Comparison of ENCODE assay signal across 8 mouse cellular contexts in the genomic region with DNA sequence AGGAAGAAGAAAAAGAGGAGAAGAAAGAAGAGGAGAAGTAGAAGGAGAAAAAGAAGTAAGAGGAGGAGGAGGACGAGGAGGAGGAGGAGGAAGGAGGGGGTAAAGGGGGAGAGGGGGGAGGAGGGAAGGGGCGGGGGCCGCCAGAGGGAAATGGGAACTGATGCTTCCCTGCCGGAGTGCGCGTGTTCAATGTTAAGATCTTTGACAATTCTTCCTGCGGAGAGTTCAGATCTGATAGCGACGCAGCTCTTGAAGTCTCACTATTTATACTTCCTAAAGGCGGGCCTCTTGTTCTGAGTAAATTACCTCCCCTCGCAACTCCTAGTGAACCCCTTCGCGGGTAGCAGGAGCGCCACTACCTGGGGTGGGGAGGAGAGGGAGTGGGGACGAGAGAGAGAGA. TPM values are rescaled to one million over a fixed set of nuclear protein-coding genes. Genes with fewer than 3 reads are reported as not detected.
DNase-seq lines count a peak whose midpoint lies in the region; ATAC-seq and TF ChIP-seq lines count a peak whose summit lies in the region.

TSS of gene Shox2 (minus strand) at position 66 of the 400 bp plus-strand sequence.

- under 1% methylated on average over 13 of the region's 15 CpGs for WGBS in heart, embryonic 10.5 days
- 1% methylated on average over 14 of the region's 15 CpGs for WGBS in forebrain, postnatal 0 days
- 3% methylated on average over 14 of the region's 15 CpGs for WGBS in liver, embryonic 12.5 days (ENCODE audit: insufficient replicate concordance)
- WGBS in stomach, embryonic 16.5 days, result under 1% methylated on average over 15 of the region's 15 CpGs

- peak within 1 kb of the TSS; percentile 46 for H3K4me2 ChIP-seq in forebrain, postnatal 0 days (ENCODE audit: low read depth)
- peak within 1 kb of the TSS; percentile 71 for H3K4me2 ChIP-seq in liver, embryonic 12.5 days
- H3K4me2 ChIP-seq in stomach, embryonic 16.5 days (ENCODE audit: low read depth, low read length), result peak within 1 kb of the TSS; percentile 78

- no peak within 1 kb of the TSS for H3K9ac ChIP-seq in forebrain, postnatal 0 days
- peak within 1 kb of the TSS; percentile 28; the same call in 1 of the 2 replicates for H3K9ac ChIP-seq in liver, embryonic 12.5 days
- peak within 1 kb of the TSS; percentile 52; the same call in 1 of the 2 replicates for H3K9ac ChIP-seq in stomach, embryonic 16.5 days (ENCODE audit: low read length)

- no peaks in the 10 kb centered on the region for H3K36me3 ChIP-seq in heart, embryonic 10.5 days
- H3K36me3 ChIP-seq in forebrain, postnatal 0 days (ENCODE audit: insufficient read depth), result no peaks in the 10 kb centered on the region
- H3K36me3 ChIP-seq in liver, embryonic 12.5 days, result no peaks in the 10 kb centered on the region
- no peaks in the 10 kb centered on the region for H3K36me3 ChIP-seq in stomach, embryonic 16.5 days (ENCODE audit: control insufficient read depth, insufficient read depth, low read length)

- no peak for TF ChIP-seq CTCF in forebrain, postnatal 0 days (IDR thresholded peaks at IDR 0.05; ENCODE audit: low read depth)

- H3K27ac ChIP-seq in heart, embryonic 10.5 days, result peak within 1 kb of the TSS; percentile 65
- H3K27ac ChIP-seq in forebrain, postnatal 0 days (ENCODE audit: low read depth, low read length), result no peak within 1 kb of the TSS
- no peak within 1 kb of the TSS for H3K27ac ChIP-seq in liver, embryonic 12.5 days
- no peak within 1 kb of the TSS for H3K27ac ChIP-seq in stomach, embryonic 16.5 days (ENCODE audit: low read length)

- no peak for ATAC-seq in forebrain, postnatal 0 days
- no peak for ATAC-seq in liver, embryonic 12.5 days
- no peak for ATAC-seq in stomach, embryonic 16.5 days (ENCODE audit: insufficient read depth, low FRiP score)

- H3K4me3 ChIP-seq in heart, embryonic 10.5 days, result peak within 1 kb of the TSS; percentile 73
- H3K4me3 ChIP-seq in forebrain, postnatal 0 days (ENCODE audit: low read depth, low read length), result peak within 1 kb of the TSS; percentile 27
- H3K4me3 ChIP-seq in liver, embryonic 12.5 days, result peak within 1 kb of the TSS; percentile 57
- peak within 1 kb of the TSS; percentile 55 for H3K4me3 ChIP-seq in stomach, embryonic 16.5 days (replicated peaks; ENCODE audit: low read length)

- no peak for DNase-seq in heart, embryonic 10.5 days (ENCODE audit: low spot score)
- DNase-seq in heart, adult 9 months (ENCODE audit: low spot score in 2 of 2), result no peak
- DNase-seq in ES-CJ7 (ENCODE audit: low read depth, low spot score), result peak; percentile 41
- peak; percentile 31 for DNase-seq in forebrain, postnatal 0 days
- no peak for DNase-seq in urinary bladder, adult 18-20 months (ENCODE audit: low spot score in 2 of 2)
- DNase-seq in urinary bladder, postnatal 4 days (ENCODE audit: low spot score in 2 of 2), result no peak

- peaks cover 78% of the 10 kb centered on the region for H3K27me3 ChIP-seq in heart, embryonic 10.5 days (ENCODE audit: insufficient read depth, poor library complexity, severe bottlenecking)
- H3K27me3 ChIP-seq in forebrain, postnatal 0 days (ENCODE audit: insufficient read depth, low read length), result peaks cover 70% of the 10 kb centered on the region
- peaks cover 72% of the 10 kb centered on the region for H3K27me3 ChIP-seq in liver, embryonic 12.5 days (replicated peaks)
- H3K27me3 ChIP-seq in stomach, embryonic 16.5 days (ENCODE audit: control insufficient read depth, insufficient read depth, low read length), result peaks cover 60% of the 10 kb centered on the region

- H3K4me1 ChIP-seq in heart, embryonic 10.5 days, result peaks cover 31% of the 10 kb centered on the region
- peaks cover 4% of the 10 kb centered on the region; the same call in 1 of the 2 replicates for H3K4me1 ChIP-seq in forebrain, postnatal 0 days (ENCODE audit: insufficient read depth)
- H3K4me1 ChIP-seq in liver, embryonic 12.5 days, result peaks cover 38% of the 10 kb centered on the region
- H3K4me1 ChIP-seq in stomach, embryonic 16.5 days (ENCODE audit: control insufficient read depth, insufficient read depth, low read length), result peaks cover 16% of the 10 kb centered on the region

- H3K9me3 ChIP-seq in heart, embryonic 10.5 days, result no peaks in the 10 kb centered on the region
- no peaks in the 10 kb centered on the region for H3K9me3 ChIP-seq in forebrain, postnatal 0 days (ENCODE audit: low read length)
- H3K9me3 ChIP-seq in liver, embryonic 12.5 days (replicated peaks), result no peaks in the 10 kb centered on the region
- H3K9me3 ChIP-seq in stomach, embryonic 16.5 days (replicated peaks; ENCODE audit: control insufficient read depth, low read length), result no peaks in the 10 kb centered on the region

RNA-seq across cellular contexts. Expression of gene Shox2, which starts in this region (rescaled TPM):
- polyA plus RNA-seq in heart, embryonic 10.5 days (2016; fragmentation: Nextera tagmentation; extraction: Ambion mirVana), result 2.1 and 15.4 TPM in 2 replicates
- total RNA-seq in forebrain, postnatal 0 days (2014; rRNA removed), result 2.4 and 3.9 TPM in 2 replicates
- 2.7 and 5.4 TPM in 2 replicates for polyA plus RNA-seq in forebrain, postnatal 0 days (2015; fragmentation: Nextera tagmentation; extraction: Ambion mirVana)
- 0.17 and 0.24 TPM in 2 replicates for polyA plus RNA-seq in liver, embryonic 12.5 days (2016; fragmentation: Nextera tagmentation; extraction: Ambion mirVana)
- 0.20 and 1.2 TPM in 2 replicates for polyA plus RNA-seq in stomach, embryonic 16.5 days (2015; fragmentation: Nextera tagmentation; extraction: Ambion mirVana)

Comparison
In these comparisons a context has a peak if more than half of its experiments do, and no peak if none do; other contexts are left out.
1. DNase-seq: peak in ES-CJ7 (single experiment) and forebrain, postnatal 0 days (single experiment); none in heart, embryonic 10.5 days (single experiment), heart, adult 9 months (0 of 2), urinary bladder, adult 18-20 months (0 of 2) and urinary bladder, postnatal 4 days (0 of 2).
2. Peak in every context shown above with its lines, with median percentiles within 50 percentile points of each other: H3K4me3 ChIP-seq and H3K4me2 ChIP-seq.